Comparison of ENCODE assay signal across 7 mouse cellular contexts in the genomic region with DNA sequence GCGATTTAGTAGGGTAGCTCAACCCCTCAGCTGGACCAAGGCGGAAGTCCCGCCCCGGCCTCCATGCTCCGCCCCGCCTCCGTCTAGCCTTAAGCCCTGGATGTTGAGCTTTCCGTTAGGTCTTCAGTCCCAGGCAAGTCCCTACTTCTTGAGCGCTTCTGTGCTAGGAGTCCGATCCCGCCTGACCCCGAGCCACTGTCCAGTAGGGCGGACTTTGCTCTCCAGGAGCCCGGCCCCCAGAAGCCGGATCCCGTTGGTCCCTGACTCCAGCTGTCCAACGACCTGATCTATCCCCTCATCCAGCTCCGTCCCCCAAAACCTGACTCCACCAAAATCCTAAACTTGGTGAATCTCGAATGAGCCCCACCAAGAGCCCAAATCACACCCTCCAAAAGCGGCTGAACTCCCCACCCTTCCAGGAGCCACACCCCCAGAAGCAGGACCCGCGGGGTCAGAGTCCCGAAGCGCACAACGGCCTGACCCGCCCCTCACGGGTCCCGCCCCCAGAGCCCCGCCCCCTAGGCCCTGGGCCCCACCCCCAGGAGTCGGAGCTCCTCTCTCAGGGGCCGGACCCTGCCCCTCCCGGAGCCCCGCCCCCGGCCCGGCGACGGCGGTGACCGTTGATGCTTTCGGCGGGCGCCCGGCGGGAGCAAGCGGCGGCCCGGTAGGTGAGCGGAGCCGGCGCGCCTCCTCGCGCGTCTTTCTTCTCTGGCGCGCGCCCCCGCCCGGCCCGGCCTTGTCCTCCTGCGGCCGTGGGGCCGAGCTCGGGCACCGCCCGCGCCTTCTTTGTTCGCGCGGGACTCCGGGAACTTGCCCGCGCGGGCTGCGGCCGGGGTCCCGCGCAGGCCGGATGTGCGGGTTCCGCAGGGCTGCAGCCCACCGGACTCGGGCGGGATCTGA. TPM values are rescaled to one million over a fixed set of nuclear protein-coding genes. Genes with fewer than 3 reads are reported as not detected.
DNase-seq lines count a peak whose midpoint lies in the region; ATAC-seq lines count a peak whose summit lies in the region.

Rgs12 (plus strand) TSS at position 585 of the 900 bp plus-strand sequence.

- ATAC-seq in intestine, embryonic 15.5 days, result peak; percentile 99
- ATAC-seq in limb, embryonic 11.5 days (ENCODE audit: insufficient number of reproducible peaks, low FRiP score, low TSS enrichment, low read depth), result peak; percentile 95
- ATAC-seq in midbrain, embryonic 13.5 days, result peak; percentile 88

- H3K4me3 ChIP-seq in intestine, embryonic 15.5 days (replicated peaks), result peak within 1 kb of the TSS; percentile 69
- peak within 1 kb of the TSS; percentile 94 for H3K4me3 ChIP-seq in limb, embryonic 11.5 days (ENCODE audit: low read depth, low read length)
- H3K4me3 ChIP-seq in midbrain, embryonic 13.5 days (replicated peaks), result peak within 1 kb of the TSS; percentile 80

- intact Hi-C loops in gastrocnemius, postnatal 36 days (cut with DNase I), result no loop called here

- under 1% methylated on average over 73 of the region's 84 CpGs for WGBS in intestine, embryonic 15.5 days
- WGBS in limb, embryonic 11.5 days, result under 1% methylated on average over 83 of the region's 84 CpGs
- WGBS in midbrain, embryonic 13.5 days, result under 1% methylated on average over 75 of the region's 84 CpGs

- no peaks in the 10 kb centered on the region for H3K36me3 ChIP-seq in intestine, embryonic 15.5 days
- H3K36me3 ChIP-seq in limb, embryonic 11.5 days (ENCODE audit: control insufficient read depth, insufficient read depth, low read length), result peaks cover 6% of the 10 kb centered on the region; the same call in 1 of the 2 replicates
- peaks cover 8% of the 10 kb centered on the region for H3K36me3 ChIP-seq in midbrain, embryonic 13.5 days

- peak within 1 kb of the TSS; percentile 81 for H3K9ac ChIP-seq in intestine, embryonic 15.5 days
- peak within 1 kb of the TSS; percentile 98 for H3K9ac ChIP-seq in limb, embryonic 11.5 days (ENCODE audit: low read length)
- H3K9ac ChIP-seq in midbrain, embryonic 13.5 days (replicated peaks), result peak within 1 kb of the TSS; percentile 95

- no peaks in the 10 kb centered on the region; the same call in 1 of the 2 replicates for H3K27me3 ChIP-seq in intestine, embryonic 15.5 days (replicated peaks)
- no peaks in the 10 kb centered on the region for H3K27me3 ChIP-seq in limb, embryonic 11.5 days (ENCODE audit: control insufficient read depth, insufficient read depth, low read length)
- H3K27me3 ChIP-seq in midbrain, embryonic 13.5 days, result no peaks in the 10 kb centered on the region

- DNase-seq in adrenal gland, adult 18-20 months (ENCODE audit: low spot score in 2 of 2), result peak; percentile 82 to 85
- peak; percentile 90 for DNase-seq in embryo, embryonic 10.5 days (ENCODE audit: low spot score)
- DNase-seq in gastrocnemius, postnatal 36 days, result peak; percentile 79 to 84
- peak; percentile 96 for DNase-seq in limb, embryonic 11.5 days (ENCODE audit: low spot score)
- DNase-seq in spleen, adult 12 weeks (ENCODE audit: low spot score), result peak; percentile 84

- peak within 1 kb of the TSS; percentile 67 for H3K27ac ChIP-seq in intestine, embryonic 15.5 days
- peak within 1 kb of the TSS; percentile 86 for H3K27ac ChIP-seq in limb, embryonic 11.5 days (replicated peaks; ENCODE audit: low read depth, low read length)
- H3K27ac ChIP-seq in midbrain, embryonic 13.5 days, result peak within 1 kb of the TSS; percentile 95

- H3K9me3 ChIP-seq in intestine, embryonic 15.5 days, result no peaks in the 10 kb centered on the region
- H3K9me3 ChIP-seq in limb, embryonic 11.5 days (ENCODE audit: control insufficient read depth, low read length), result no peaks in the 10 kb centered on the region
- no peaks in the 10 kb centered on the region for H3K9me3 ChIP-seq in midbrain, embryonic 13.5 days

- H3K4me2 ChIP-seq in intestine, embryonic 15.5 days (replicated peaks), result peak within 1 kb of the TSS; percentile 72
- peak within 1 kb of the TSS; percentile 59 for H3K4me2 ChIP-seq in limb, embryonic 11.5 days (ENCODE audit: low read depth, severe bottlenecking)
- H3K4me2 ChIP-seq in midbrain, embryonic 13.5 days (replicated peaks), result peak within 1 kb of the TSS; percentile 86

- 0 out of 2 replicates have a peak, but pooled peaks cover 10% of the 10 kb centered on the region for H3K4me1 ChIP-seq in intestine, embryonic 15.5 days (replicated peaks)
- no peaks in the 10 kb centered on the region for H3K4me1 ChIP-seq in limb, embryonic 11.5 days (ENCODE audit: control insufficient read depth, insufficient read depth, low read length)
- peaks cover 37% of the 10 kb centered on the region for H3K4me1 ChIP-seq in midbrain, embryonic 13.5 days (replicated peaks)

RNA-seq across cellular contexts. Expression of gene Rgs12, which starts in this region (rescaled TPM):
- total RNA-seq in adrenal gland, adult 18-20 months (2021), result 10 to 100 TPM in 1 of 2 experiments, 1 to 10 TPM in 1; 6.4 to 20.2 TPM
- 1 to 10 TPM; 2.5 to 3.8 TPM for total RNA-seq in gastrocnemius, postnatal 36 days (2021)
- 16.6 and 17.3 TPM in 2 replicates for polyA plus RNA-seq in intestine, embryonic 15.5 days (2015; fragmentation: Nextera tagmentation; extraction: Ambion mirVana)
- polyA plus RNA-seq in limb, embryonic 11.5 days (2014; fragmentation: Nextera tagmentation; extraction: Ambion mirVana), result 38.4 and 38.7 TPM in 2 replicates
- polyA plus RNA-seq in midbrain, embryonic 13.5 days (2015; fragmentation: Nextera tagmentation; extraction: Ambion mirVana), result 67.5 and 72.3 TPM in 2 replicates

Comparison
In these comparisons a context has a peak if more than half of its experiments do, and no peak if none do; other contexts are left out.
1. Peak in every context shown above with its lines: DNase-seq, ATAC-seq, H3K4me3 ChIP-seq and H3K27ac ChIP-seq.